Mouse (Mus musculus) myocyte (in vitro differentiated cells): Measurements from ENCODE around the gene Bcr. TPM values are rescaled to one million over a fixed set of nuclear protein-coding genes. Genes with fewer than 3 reads are reported as not detected.

Source experiments
- H3K27me3 ChIP-seq: one replicate; pipeline ENCODE4 v1.6.1; 2011; ENCODE audit not compliant: control insufficient read depth, insufficient read depth, insufficient read length
- H3K36me3 ChIP-seq: one replicate; pipeline ENCODE4 v1.6.1; 2011; ENCODE audit not compliant: control insufficient read depth, insufficient read depth
- H3K4me2 ChIP-seq: one replicate; pipeline ENCODE4 v1.6.1; 2011; ENCODE audit warnings: low read depth, control low read depth
- H3K4me3 ChIP-seq: one replicate; pipeline ENCODE4 v1.5.1; 2011; ENCODE audit warnings: mild to moderate bottlenecking, control low read depth, moderate library complexity
- H3K79me2 ChIP-seq: one replicate; pipeline ENCODE4 v1.6.1; 2011; ENCODE audit not compliant: control insufficient read depth, insufficient read depth
- H3ac ChIP-seq: one replicate; pipeline ENCODE4 v1.6.1; 2011; ENCODE audit not compliant: control insufficient read depth, insufficient read length
- CEBPB ChIP-seq: IDR thresholded peaks from 2 replicates; pipeline ENCODE4 v1.6.1; 2011; ENCODE audit warnings: mild to moderate bottlenecking, moderate library complexity; ENCODE audit not compliant: poor library complexity, insufficient read depth, severe bottlenecking
- E2F4 ChIP-seq: IDR thresholded peaks from one replicate; pipeline ENCODE4 v1.6.1; 2011; ENCODE audit warnings: mild to moderate bottlenecking, control low read depth, moderate library complexity; ENCODE audit not compliant: insufficient read depth
- MAX ChIP-seq: IDR thresholded peaks from one replicate; pipeline ENCODE4 v1.6.1; 2011; ENCODE audit warnings: low read depth, mild to moderate bottlenecking, control low read depth
- MYOD1 ChIP-seq, 3 experiments: IDR thresholded peaks; one replicate each; pipeline ENCODE4 v1.6.1; 2011; ENCODE audit warnings: control low read depth in 2 of 3, low read depth in 2 of 3, mild to moderate bottlenecking in 2 of 3, moderate library complexity in 1 of 3; ENCODE audit not compliant: insufficient read length in 2 of 3, control insufficient read depth in 1 of 3
- MYOG ChIP-seq, 3 experiments: IDR thresholded peaks; one replicate each; pipeline ENCODE4 v1.6.1; 2011; ENCODE audit warnings: control low read depth in 2 of 3, low read depth in 2 of 3, mild to moderate bottlenecking in 2 of 3; ENCODE audit not compliant: insufficient read length in 2 of 3, control insufficient read depth in 1 of 3, insufficient read depth in 1 of 3
- POLR2A ChIP-seq: IDR thresholded peaks from one replicate; pipeline ENCODE4 v1.6.1; 2011; ENCODE audit warnings: low read depth, mild to moderate bottlenecking, control low read depth, moderate library complexity; ENCODE audit not compliant: insufficient read length
- POLR2AphosphoS2 ChIP-seq: IDR thresholded peaks from one replicate; pipeline ENCODE4 v1.6.1; 2011; ENCODE audit warnings: low read depth, control low read depth; ENCODE audit not compliant: insufficient read length
- REST ChIP-seq: IDR thresholded peaks from one replicate; pipeline ENCODE4 v1.6.1; 2011; ENCODE audit warnings: mild to moderate bottlenecking, control low read depth, moderate library complexity; ENCODE audit not compliant: insufficient read depth, insufficient read length
- SRF ChIP-seq: IDR thresholded peaks from one replicate; pipeline ENCODE4 v1.6.1; 2011; ENCODE audit warnings: low read depth; ENCODE audit not compliant: control insufficient read depth, insufficient read length
- TCF12 ChIP-seq: IDR thresholded peaks from one replicate; pipeline ENCODE4 v1.6.1; 2011; ENCODE audit warnings: mild to moderate bottlenecking, control low read depth; ENCODE audit not compliant: poor library complexity, insufficient read depth, severe bottlenecking
- TCF3 ChIP-seq: IDR thresholded peaks from one replicate; pipeline ENCODE4 v1.6.1; 2011; ENCODE audit warnings: low read depth, control low read depth; ENCODE audit not compliant: insufficient read length
- USF1 ChIP-seq: IDR thresholded peaks from one replicate; pipeline ENCODE4 v1.6.1; 2011; ENCODE audit warnings: low read depth, mild to moderate bottlenecking, control low read depth, moderate library complexity
- polyA plus RNA-seq: library from polyadenylated mRNA; unstranded; fragments of >200 nt; fragmentation: generic; extraction: Trizol; gene quantifications from one replicate; pipeline ENCODE4 v1.2.1, GENCODE M21; 2012; ENCODE audit warnings: missing spikeins

The Bcr gene
- polyA plus RNA-seq, 1 experiment = 16.8 TPM

- H3K27me3 ChIP-seq = no peaks in the 10 kb centered on the region
- TF ChIP-seq TCF12 (no peak), TCF3 (no peak), POLR2A (no peak)
- H3K36me3 ChIP-seq = peaks cover 30% of the 10 kb centered on the region
- no peak overlapping the region for H3K4me2 ChIP-seq
- H3K79me2 ChIP-seq = no peaks in the 10 kb centered on the region
- no peak overlapping the region for H3K4me3 ChIP-seq
- H3ac ChIP-seq = no peak overlapping the region
Measured at GRCm38 (mm10) chr10:75176494-75176893, 116.1 kb downstream of the Bcr start.

GRCm38 (mm10) chr10:75178911-75179310 lies 118.5 kb downstream of the Bcr start:
- Histone ChIP-seq H3K79me2 (no peaks in the 10 kb centered on the region), H3K4me3 (no peak overlapping the region), H3K4me2 (no peak overlapping the region), H3K36me3 (peaks cover 25% of the 10 kb centered on the region), H3ac (no peak overlapping the region), H3K27me3 (no peaks in the 10 kb centered on the region)
- TF ChIP-seq USF1 (no peak), POLR2AphosphoS2 (no peak), POLR2A (no peak), MYOD1 (IDR thresholded peaks at IDR 0.05; ENCODE audit: control insufficient read depth in 1 of 3, insufficient read length in 2 of 3, low read depth in 2 of 3) (no peak), SRF (no peak), MYOG (IDR thresholded peaks at IDR 0.05; ENCODE audit: control insufficient read depth in 1 of 3, insufficient read depth in 1 of 3, insufficient read length in 2 of 3, low read depth in 2 of 3) (no peak), REST (no peak), CEBPB (no peak), TCF12 (no peak), MAX (no peak), TCF3 (no peak), E2F4 (no peak)

- H3ac ChIP-seq = no peak overlapping the region
- TF ChIP-seq TCF12 = no peak
- peaks cover 20% of the 10 kb centered on the region for H3K36me3 ChIP-seq
- H3K4me2 ChIP-seq = no peak overlapping the region
- H3K27me3 ChIP-seq = no peaks in the 10 kb centered on the region
- no peaks in the 10 kb centered on the region for H3K79me2 ChIP-seq
- H3K4me3 ChIP-seq = no peak overlapping the region
Measured at GRCm38 (mm10) chr10:75182151-75182774, 121.9 kb downstream of the Bcr start.

GRCm38 (mm10) chr10:75184826-75185225 lies 124.4 kb downstream of the Bcr start:
- no peaks in the 10 kb centered on the region for H3K27me3 ChIP-seq
- no peak for TF ChIP-seq MYOD1 (IDR thresholded peaks at IDR 0.05; ENCODE audit: control insufficient read depth in 1 of 3, insufficient read length in 2 of 3, low read depth in 2 of 3)
- no peak for TF ChIP-seq TCF12
- TF ChIP-seq CEBPB = no peak
- TF ChIP-seq POLR2A = no peak
- TF ChIP-seq POLR2AphosphoS2 = no peak
- no peak for TF ChIP-seq USF1
- TF ChIP-seq MAX = no peak
- no peak for TF ChIP-seq REST
- no peak for TF ChIP-seq TCF3
- no peak overlapping the region for H3K4me3 ChIP-seq
- H3K79me2 ChIP-seq = no peaks in the 10 kb centered on the region
- H3K36me3 ChIP-seq = peaks cover 8% of the 10 kb centered on the region
- no peak overlapping the region for H3ac ChIP-seq
- no peak overlapping the region for H3K4me2 ChIP-seq

- Histone ChIP-seq H3K36me3 (peaks cover 4% of the 10 kb centered on the region), H3K4me3 (no peak overlapping the region), H3K27me3 (no peaks in the 10 kb centered on the region), H3ac (no peak overlapping the region), H3K79me2 (no peaks in the 10 kb centered on the region), H3K4me2 (no peak overlapping the region)
- TF ChIP-seq POLR2A (no peak), USF1 (no peak), E2F4 (no peak), REST (no peak), CEBPB (no peak), TCF3 (no peak), MAX (no peak), MYOD1 (IDR thresholded peaks at IDR 0.05; ENCODE audit: control insufficient read depth in 1 of 3, insufficient read length in 2 of 3, low read depth in 2 of 3) (no peak), MYOG (IDR thresholded peaks at IDR 0.05; ENCODE audit: control insufficient read depth in 1 of 3, insufficient read depth in 1 of 3, insufficient read length in 2 of 3, low read depth in 2 of 3) (no peak), POLR2AphosphoS2 (no peak), SRF (no peak), TCF12 (no peak)
Measured at GRCm38 (mm10) chr10:75186551-75186950, 126.2 kb downstream of the Bcr start.
